Mouse (Mus musculus) left cerebral cortex, postnatal 4 days (tissue): Measurements from ENCODE around the gene S100a4. TPM values are rescaled to one million over a fixed set of nuclear protein-coding genes. Genes with fewer than 3 reads are reported as not detected.

ENCODE experiments used
- DNase-seq: peaks from one replicate; pipeline ENCODE4 v3.0.0-alpha.2; 2022
- intact Hi-C: fragments of 180-260 bp; cut with DNase I; formaldehyde crosslinking; loops from one replicate; pipeline ENCODE4 v1.15.1; 2025
- total RNA-seq, 2 experiments: library from RNA; stranded (reverse); gene quantifications; 2 replicates each; pipeline ENCODE4 v1.2.3; 2021

Gene S100a4
- total RNA-seq, 2 experiments from 2014 or later: 3.3 to 6.2 TPM

DNA sequence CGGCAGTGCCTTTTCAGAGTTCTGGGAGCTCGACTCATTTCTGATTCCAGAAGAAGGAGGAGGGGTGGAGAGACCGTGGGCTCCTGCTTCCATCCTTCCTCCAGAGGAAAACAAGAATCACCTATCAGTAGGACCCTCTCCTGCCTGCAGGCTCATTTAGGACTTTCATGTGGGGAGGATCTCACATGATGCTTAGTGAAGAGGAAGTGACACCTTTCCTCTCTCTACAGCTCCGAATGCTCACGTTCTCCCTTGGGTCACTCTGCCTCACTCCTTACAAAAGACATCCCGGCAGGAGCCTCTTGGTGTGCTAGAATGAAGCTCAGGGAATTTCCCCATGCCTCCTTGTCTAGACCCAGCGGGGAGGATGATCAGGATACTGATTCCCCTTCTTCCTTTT lies 18.0 kb downstream of the S100a4 start:
- no peak for DNase-seq
- intact Hi-C loops: loop anchor here (10.0 kb wide), 1 partner anchor 117 kb away; the partner anchor contains the start of gene Chtop

GRCm38 (mm10) chr3:90623435-90624071 lies 20.0 kb downstream of the S100a4 start:
- DNase-seq: peak; percentile 53
- intact Hi-C loops: loop anchor here (10.0 kb wide), 1 partner anchor 119 kb away; the partner anchor contains the start of gene Chtop

- intact Hi-C loops: loop anchor here (10.0 kb wide), 1 partner anchor 121 kb away; the partner anchor contains the start of gene Chtop
- no peak for DNase-seq
Observed at GRCm38 (mm10) chr3:90625496-90625895, 21.9 kb downstream of the S100a4 start.

GRCm38 (mm10) chr3:90626266-90627021 lies 22.9 kb downstream of the S100a4 start:
- DNase-seq: no peak
- intact Hi-C loops: loop anchor here (10.0 kb wide), 1 partner anchor 122 kb away; the partner anchor contains the start of gene Chtop

GRCm38 (mm10) chr3:90627366-90627765 lies 23.8 kb downstream of the S100a4 start:
- intact Hi-C loops: loop anchor here (10.0 kb wide), 1 partner anchor 123 kb away; the partner anchor contains the start of gene Chtop
- DNase-seq: no peak

- no peak for DNase-seq
- intact Hi-C loops: loop anchor here (10.0 kb wide), 1 partner anchor 123 kb away; the partner anchor contains the start of gene Chtop
Observed at GRCm38 (mm10) chr3:90627807-90628206, 24.2 kb downstream of the S100a4 start.

DNA sequence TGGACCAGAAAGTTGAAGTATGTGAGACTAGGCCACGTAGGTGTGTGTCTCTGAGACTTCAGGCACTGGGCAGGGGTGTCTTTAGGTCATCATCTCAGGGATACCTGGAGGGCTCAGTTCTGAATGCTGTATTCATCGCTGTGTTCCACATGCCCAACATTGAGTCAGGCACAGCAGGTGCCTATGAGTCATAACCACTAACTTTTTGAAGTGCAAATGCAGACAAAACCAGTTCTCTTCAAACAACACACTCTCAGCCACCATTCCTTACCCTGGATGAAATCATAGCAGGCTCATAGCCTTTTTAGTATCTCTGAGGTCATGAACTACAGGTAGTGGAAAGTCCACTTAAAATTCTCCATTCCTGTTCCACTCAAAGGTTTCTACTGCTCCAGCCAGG lies 25.7 kb downstream of the S100a4 start:
- intact Hi-C loops: loop anchor here (10.0 kb wide), 1 partner anchor 124 kb away; the partner anchor contains the start of gene Chtop
- no peak for DNase-seq

DNA sequence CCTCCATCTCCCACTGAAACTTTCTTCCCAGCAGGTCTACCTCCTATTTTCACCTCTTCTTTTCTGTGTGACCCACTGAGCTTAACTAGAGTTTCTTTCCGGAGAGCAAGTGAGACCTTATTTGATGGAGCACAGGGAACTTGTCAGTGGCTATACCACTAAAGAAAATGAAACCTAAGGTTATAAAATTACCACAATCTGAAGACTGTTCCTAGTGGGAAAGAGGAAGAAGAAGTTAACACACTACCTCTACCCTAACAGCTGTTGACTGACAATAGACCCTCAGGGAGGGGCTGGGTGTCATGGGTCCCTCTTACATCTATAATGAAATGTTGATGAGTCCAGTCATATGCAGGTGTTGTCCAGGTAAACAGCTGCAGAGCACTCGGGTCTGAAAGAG lies 28.4 kb downstream of the S100a4 start:
- no peak for DNase-seq
- intact Hi-C loops: no loop called here

GRCm38 (mm10) chr3:90638511-90639275 lies 35.1 kb downstream of the S100a4 start:
- no peak for DNase-seq
- intact Hi-C loops: no loop called here

DNA sequence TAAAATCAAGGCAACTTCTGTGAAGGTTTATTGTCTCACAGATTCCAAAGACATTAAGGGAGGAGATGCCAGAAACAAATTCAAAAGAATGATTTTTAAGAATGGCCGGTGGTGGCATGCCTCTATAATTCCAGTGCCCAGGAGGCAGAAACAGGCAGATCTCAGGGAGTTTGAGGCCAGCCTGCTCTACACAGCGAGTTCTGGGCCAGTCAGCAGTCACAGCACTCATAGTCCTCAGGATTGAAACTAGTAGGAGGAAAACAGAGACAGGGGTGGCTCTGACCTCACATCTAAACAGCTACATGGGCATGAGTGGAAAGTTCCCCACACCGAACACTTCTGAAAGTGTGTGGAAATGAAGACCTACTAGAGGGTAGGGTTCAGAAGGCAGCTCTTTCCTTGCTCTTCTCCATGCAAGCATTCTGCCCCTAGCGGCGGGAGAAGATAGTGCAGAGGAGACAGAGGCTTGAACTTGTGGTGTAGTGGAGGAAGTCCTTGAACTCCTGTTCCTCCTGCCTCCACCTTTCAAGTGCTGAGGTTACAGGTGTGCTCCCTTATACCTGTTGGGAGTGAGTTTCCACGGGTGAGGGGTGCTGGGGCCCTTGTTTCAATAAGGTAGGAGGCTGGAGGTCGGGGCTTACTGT lies 36.1 kb downstream of the S100a4 start:
- DNase-seq: peak; percentile 21
- intact Hi-C loops: no loop called here

- intact Hi-C loops: no loop called here
- no peak for DNase-seq
Observed at GRCm38 (mm10) chr3:90640981-90641380, 37.4 kb downstream of the S100a4 start.

GRCm38 (mm10) chr3:90644220-90644619 lies 40.6 kb downstream of the S100a4 start:
- DNase-seq: peak; percentile 33
- intact Hi-C loops: no loop called here

GRCm38 (mm10) chr3:90647291-90647690 lies 43.7 kb downstream of the S100a4 start:
- intact Hi-C loops: no loop called here

DNA sequence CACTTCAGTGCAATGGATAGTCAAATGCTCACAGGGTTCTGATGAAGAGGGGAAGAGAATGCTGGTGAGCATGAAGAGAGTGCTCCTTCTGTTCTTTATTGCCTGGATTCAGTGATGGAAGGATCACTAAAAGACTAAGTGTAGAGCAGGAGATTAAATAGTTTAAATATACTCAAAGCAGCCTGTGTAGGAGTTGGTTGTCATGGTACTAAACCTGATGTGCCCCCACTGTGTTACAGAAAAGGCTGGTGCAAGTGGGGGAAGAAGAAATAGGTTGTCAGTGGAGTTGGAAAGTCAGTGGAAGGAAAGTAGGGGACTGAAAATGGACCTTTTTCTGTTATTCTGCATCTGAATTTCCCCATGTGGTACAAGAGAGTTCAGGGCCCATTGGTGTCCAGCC lies 45.4 kb downstream of the S100a4 start:
- DNase-seq: no peak
- intact Hi-C loops: no loop called here

More at GRCm38 (mm10) chr3:90647291-90647690, 43.7 kb downstream of the S100a4 start:
- DNase-seq: no peak

- DNase-seq: no peak
- intact Hi-C loops: loop anchor here (5.0 kb wide), 2 partner anchors 63 to 158 kb away; partner anchors contain the start of gene Snapin
Observed at GRCm38 (mm10) chr3:90649832-90650231, 46.3 kb downstream of the S100a4 start.

- intact Hi-C loops: loop anchor here (5.0 kb wide), 2 partner anchors 66 to 161 kb away; partner anchors contain the start of gene Snapin
- DNase-seq: peak; percentile 77
Observed at GRCm38 (mm10) chr3:90652878-90653508, 49.4 kb downstream of the S100a4 start.

GRCm38 (mm10) chr3:90653717-90654116 lies 50.1 kb downstream of the S100a4 start, which contains the start of gene S100a7a:
Gene S100a7a, plus strand, starts transcription at chr3:90654017.
- DNase-seq: no peak
- intact Hi-C loops: loop anchor here (5.0 kb wide), 2 partner anchors 66 to 161 kb away; partner anchors contain the start of gene Snapin
